Mouse (Mus musculus) hindbrain, embryonic 15.5 days (tissue): Measurements from ENCODE around the gene Rnaseh2c. TPM values are rescaled to one million over a fixed set of nuclear protein-coding genes. Genes with fewer than 3 reads are reported as not detected.
A peak's percentile ranks its signal among the peaks of the same experiment; 100 is the strongest.

Source experiments
- ATAC-seq: fragments of 200-750 bp; cut with Nextera tagmentation; 2 replicates; pipeline ENCODE4 v1.8.0; 2017; ENCODE audit warnings: low read depth, moderate number of reproducible peaks, moderate TSS enrichment; ENCODE audit not compliant: low FRiP score
- H3K27ac ChIP-seq: fragments of 300-500 bp; sonication (generic); replicated peaks from 2 replicates; pipeline ENCODE4 v1.5.1; 2015; ENCODE audit warnings: mild to moderate bottlenecking, inconsistent platforms
- H3K27me3 ChIP-seq: fragments of 300-500 bp; sonication (generic); 2 replicates; pipeline ENCODE4 v1.6.1; 2015; ENCODE audit warnings: control low read depth, inconsistent platforms
- H3K36me3 ChIP-seq: fragments of 300-500 bp; sonication (generic); 2 replicates; pipeline ENCODE4 v1.6.1; 2015; ENCODE audit warnings: control low read depth, inconsistent platforms
- H3K4me1 ChIP-seq: fragments of 300-500 bp; sonication (generic); replicated peaks from 2 replicates; pipeline ENCODE4 v1.6.1; 2015; ENCODE audit warnings: control low read depth, inconsistent platforms
- H3K4me2 ChIP-seq: fragments of 300-500 bp; sonication (generic); 2 replicates; pipeline ENCODE4 v1.6.1; 2015; ENCODE audit warnings: moderate library complexity, mild to moderate bottlenecking, inconsistent platforms
- H3K4me3 ChIP-seq: fragments of 300-500 bp; sonication (generic); 2 replicates; pipeline ENCODE4 v1.5.1; 2015; ENCODE audit warnings: mild to moderate bottlenecking, inconsistent platforms
- H3K9ac ChIP-seq: fragments of 300-500 bp; sonication (generic); 2 replicates; pipeline ENCODE4 v1.6.1; 2015; ENCODE audit warnings: inconsistent platforms
- H3K9me3 ChIP-seq: fragments of 300-500 bp; sonication (generic); 2 replicates; pipeline ENCODE4 v1.6.1; 2016; ENCODE audit warnings: control low read depth, inconsistent platforms
- WGBS: fragments of 180-500 bp; shearing (Covaris S2); methylation state at CpG from one replicate; pipeline ENCODE4 v1.1.7; 2015; 5-methylcytosine and 5-hydroxymethylcytosine counted together
- polyA plus RNA-seq: library from polyadenylated mRNA; unstranded; fragments of >200 nt; fragmentation: Nextera tagmentation; extraction: Ambion mirVana; gene quantifications from 2 replicates; pipeline ENCODE4 v1.2.1, GENCODE M21; 2015

Rnaseh2c gene
- polyA plus RNA-seq, 1 experiment from 2014 or later: 66.6 TPM

DNA sequence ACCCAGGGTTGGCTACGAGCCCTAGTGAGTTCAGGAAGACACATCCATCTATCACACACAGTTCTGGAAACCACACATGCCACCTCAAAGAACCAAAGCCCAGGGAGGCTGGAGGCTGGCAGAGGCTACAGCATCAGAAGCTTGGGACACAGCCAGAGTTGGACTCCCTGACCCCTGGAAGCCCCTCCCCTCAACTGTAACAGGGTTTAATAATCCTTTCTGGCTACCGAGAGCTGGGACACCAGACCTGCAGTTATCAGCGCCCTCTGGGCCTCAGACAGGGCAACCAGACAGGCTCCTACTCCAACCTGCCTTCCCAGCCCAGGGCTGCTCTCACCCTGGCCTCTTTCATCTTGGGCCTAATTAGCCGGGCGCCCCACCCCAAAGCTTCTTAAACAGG lies 35.4 kb upstream of the Rnaseh2c start:
- Histone ChIP-seq H3K27me3 (peaks cover 46% of the 10 kb centered on the region), H3K4me3 (no peak overlapping the region), H3K4me2 (no peak overlapping the region), H3K9ac (no peak overlapping the region), H3K4me1 (peaks cover 19% of the 10 kb centered on the region), H3K27ac (no peak overlapping the region), H3K9me3 (no peaks in the 10 kb centered on the region), H3K36me3 (peaks cover 9% of the 10 kb centered on the region; the same call in 1 of the 2 replicates)
- no peak for ATAC-seq
- WGBS: 59% methylated on average over 5 of the region's 5 CpGs

DNA sequence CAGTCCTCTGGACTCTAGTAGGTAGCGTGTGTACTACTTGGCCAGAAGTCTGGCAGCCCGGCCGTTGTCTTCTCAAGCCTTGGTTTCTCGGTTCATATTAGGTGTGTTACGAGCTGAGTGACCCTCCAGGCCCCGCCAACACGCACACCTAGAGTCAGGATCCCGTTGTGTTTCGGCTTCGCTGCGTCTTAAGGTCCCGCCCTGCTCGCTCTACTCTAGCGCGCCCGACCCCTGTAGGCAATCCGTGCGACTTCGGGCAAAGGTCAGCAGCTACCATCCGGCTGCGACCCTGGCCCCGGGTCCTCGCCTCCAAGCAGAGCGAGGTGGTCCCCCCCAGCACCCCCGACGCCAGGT lies 34.5 kb upstream of the Rnaseh2c start:
- Histone ChIP-seq H3K4me1 (peaks cover 19% of the 10 kb centered on the region), H3K9ac (peak overlapping the region; percentile 79), H3K27me3 (peaks cover 37% of the 10 kb centered on the region), H3K4me3 (peak overlapping the region; percentile 82), H3K27ac (peak overlapping the region; percentile 80), H3K9me3 (no peaks in the 10 kb centered on the region), H3K4me2 (peak overlapping the region; percentile 98), H3K36me3 (peaks cover 12% of the 10 kb centered on the region; the same call in 1 of the 2 replicates)
- peak; percentile 54 for ATAC-seq
- WGBS: 2% methylated on average over 26 of the region's 26 CpGs

DNA sequence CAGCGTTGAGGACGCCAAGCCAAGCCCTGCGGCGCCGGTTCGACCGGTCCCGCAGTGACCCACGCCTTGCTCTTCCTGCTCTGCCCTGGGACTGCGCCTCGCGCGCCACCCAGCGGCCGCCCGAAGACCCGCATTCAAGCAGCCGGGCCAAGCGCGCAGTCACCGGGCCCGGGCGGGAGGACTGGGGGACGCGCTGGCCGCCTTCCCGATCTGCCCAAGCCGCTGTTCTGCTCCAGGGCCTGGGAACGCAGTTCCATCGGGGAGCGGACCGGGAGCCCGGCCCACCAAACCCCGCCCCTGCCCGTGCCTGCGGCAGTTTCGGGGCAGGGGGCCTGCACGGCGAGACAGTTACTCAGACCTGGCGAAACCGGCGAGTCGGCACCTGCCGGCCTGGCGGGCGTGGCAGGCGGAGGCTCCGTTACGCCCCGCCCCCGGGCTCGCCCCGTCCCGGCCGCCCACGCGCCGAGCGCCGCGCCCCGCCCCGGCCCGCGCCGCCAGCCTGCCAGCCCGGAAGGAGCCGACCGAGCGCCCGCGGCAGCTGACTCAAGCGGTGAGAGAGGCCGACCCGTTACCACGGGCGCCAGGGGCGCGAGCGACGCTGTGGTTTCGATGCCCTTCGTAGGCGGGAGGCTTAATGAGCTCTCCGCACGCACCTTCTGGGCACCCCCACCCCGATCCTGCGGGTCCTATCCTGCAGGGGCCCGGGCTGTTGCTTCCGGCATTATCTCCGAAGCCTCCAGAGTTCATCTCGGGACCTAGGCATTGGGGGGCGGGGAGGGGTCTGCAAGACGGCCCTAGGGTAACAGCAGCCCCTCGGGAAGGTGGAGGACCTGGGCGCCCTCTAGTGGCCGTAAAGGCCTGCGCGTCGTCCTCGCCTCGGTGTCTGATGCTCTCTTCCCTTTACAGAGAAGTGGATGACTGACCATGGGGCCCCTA lies 33.9 kb upstream of the Rnaseh2c start, which contains the start of gene Ap5b1:
Gene Ap5b1 (plus strand): TSS at position 492 of the 936 bp plus-strand sequence.
- peak within 1 kb of the TSS; percentile 79 for H3K9ac ChIP-seq
- H3K9me3 ChIP-seq: no peaks in the 10 kb centered on the region
- under 1% methylated on average over 99 of the region's 102 CpGs for WGBS
- H3K27ac ChIP-seq: peak within 1 kb of the TSS; percentile 80
- H3K36me3 ChIP-seq: peaks cover 12% of the 10 kb centered on the region; the same call in 1 of the 2 replicates
- H3K4me3 ChIP-seq: peak within 1 kb of the TSS; percentile 82
- H3K4me1 ChIP-seq: peaks cover 19% of the 10 kb centered on the region
- H3K27me3 ChIP-seq: peaks cover 31% of the 10 kb centered on the region
- peak; percentile 90 for ATAC-seq
- peak within 1 kb of the TSS; percentile 98 for H3K4me2 ChIP-seq

DNA sequence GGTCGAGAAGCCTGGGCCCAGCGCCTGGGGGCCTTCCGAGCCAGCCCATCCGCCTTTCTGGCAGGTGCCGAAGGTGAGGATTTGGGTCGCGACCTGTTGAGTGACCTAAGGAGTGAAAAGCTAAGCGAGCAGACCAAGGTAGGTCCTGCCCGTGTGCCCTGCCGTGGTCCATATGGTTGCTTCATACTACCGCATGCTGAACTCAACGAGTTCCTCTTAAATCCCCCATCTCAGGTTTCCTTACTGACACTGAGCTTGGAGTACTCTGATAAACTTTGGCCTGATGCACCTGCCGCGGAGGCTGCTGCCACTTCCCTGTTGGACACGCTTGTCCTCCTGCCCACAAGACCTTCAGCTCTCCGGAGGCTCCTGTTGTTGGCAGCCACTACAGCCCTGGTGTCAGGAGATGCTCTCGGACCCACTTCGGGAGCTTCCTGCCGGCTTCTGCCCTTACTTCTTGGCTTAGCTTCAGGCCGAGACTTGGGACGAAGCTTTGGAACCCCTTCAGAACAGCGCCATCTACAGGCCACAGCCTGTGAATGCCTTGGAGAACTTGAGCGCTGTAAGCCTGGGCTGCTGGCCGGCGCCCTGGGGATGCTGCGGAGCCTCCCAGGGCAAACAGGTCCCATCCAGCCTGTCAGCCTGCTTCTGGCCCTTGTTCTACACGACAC lies 33.1 kb upstream of the Rnaseh2c start:
- Histone ChIP-seq H3K4me3 (peak overlapping the region; percentile 82), H3K27me3 (peaks cover 23% of the 10 kb centered on the region), H3K4me1 (peaks cover 19% of the 10 kb centered on the region), H3K9ac (peak overlapping the region; percentile 79), H3K4me2 (peak overlapping the region; percentile 98), H3K9me3 (no peaks in the 10 kb centered on the region), H3K27ac (peak overlapping the region; percentile 80; the same call in 1 of the 2 replicates), H3K36me3 (peaks cover 12% of the 10 kb centered on the region; the same call in 1 of the 2 replicates)
- 8% methylated on average over 27 of the region's 27 CpGs for WGBS
- peak; percentile 4; the same call in 1 of the 2 replicates for ATAC-seq

DNA sequence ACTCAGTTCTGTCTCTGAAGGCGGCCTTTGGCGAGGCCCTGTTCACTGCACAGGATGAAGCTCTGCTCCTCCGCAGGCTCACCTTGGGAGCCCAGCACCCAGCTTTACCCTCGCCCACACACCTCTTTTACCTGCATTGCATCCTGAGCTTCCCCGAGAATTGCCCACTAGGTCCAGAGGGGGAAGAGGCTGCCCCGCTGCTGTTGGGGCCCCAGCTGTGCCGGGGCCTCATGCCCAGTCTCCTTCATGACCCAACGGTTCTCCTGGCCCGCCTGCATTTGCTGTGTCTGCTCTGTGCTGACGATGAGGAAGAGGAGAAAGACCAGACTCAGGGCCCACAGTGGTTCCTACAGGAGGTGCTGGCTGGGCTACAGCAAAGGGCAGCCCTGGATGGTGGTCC lies 32.2 kb upstream of the Rnaseh2c start:
- WGBS: 89% methylated on average over 10 of the region's 10 CpGs
- Histone ChIP-seq H3K27ac (no peak overlapping the region), H3K36me3 (peaks cover 12% of the 10 kb centered on the region; the same call in 1 of the 2 replicates), H3K9ac (no peak overlapping the region), H3K9me3 (no peaks in the 10 kb centered on the region), H3K27me3 (peaks cover 14% of the 10 kb centered on the region), H3K4me2 (no peak overlapping the region), H3K4me1 (peaks cover 19% of the 10 kb centered on the region), H3K4me3 (no peak overlapping the region)
- ATAC-seq: no peak

DNA sequence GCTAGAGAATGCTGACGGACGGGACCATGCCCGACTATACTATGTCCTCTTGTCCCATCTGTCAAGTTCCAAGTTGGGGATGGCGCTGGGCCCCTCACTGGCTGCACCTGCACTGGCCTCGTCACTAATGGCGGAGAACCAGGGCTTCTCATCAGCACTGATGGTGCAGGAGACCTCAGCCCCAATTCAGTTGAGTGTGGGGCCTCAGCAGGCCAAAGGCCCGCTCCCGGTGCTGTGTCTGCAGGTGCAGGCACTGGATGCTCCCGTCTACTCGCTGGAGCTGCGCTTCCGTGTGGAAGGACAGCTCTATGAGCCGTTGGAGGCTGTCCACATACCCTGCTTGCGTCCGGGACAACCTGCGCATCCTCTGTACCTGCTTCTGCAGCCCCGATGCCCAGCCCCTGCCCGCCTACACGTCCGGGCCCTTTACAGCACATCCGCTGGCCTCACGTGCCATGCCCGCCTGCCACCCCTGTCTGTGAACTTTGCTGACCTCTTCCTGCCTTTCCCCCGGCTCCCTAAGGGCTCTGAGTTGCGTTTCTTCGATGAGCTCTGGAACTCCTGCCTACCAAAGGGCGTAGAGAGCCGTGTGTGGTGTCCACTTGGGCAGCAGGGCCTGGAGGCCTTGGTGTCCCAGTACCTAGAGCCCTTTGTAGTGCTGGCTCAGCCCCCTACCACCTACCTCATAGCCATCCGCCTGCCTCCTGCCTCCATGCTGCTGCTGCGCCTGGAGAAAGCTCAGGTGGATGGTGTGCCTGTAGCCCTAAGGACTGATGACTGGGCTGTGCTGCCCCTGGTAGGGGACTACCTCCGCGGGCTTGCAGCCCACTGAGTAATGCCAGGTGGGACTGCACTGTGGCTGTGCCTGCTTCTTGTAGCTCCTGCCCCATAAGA lies 31.1 kb upstream of the Rnaseh2c start:
- WGBS: 90% methylated on average over 32 of the region's 32 CpGs
- H3K27ac ChIP-seq: no peak overlapping the region
- no peak for ATAC-seq
- peaks cover 12% of the 10 kb centered on the region; the same call in 1 of the 2 replicates for H3K36me3 ChIP-seq
- H3K27me3 ChIP-seq: peaks cover 9% of the 10 kb centered on the region
- H3K4me2 ChIP-seq: no peak overlapping the region
- peaks cover 19% of the 10 kb centered on the region for H3K4me1 ChIP-seq
- no peak overlapping the region for H3K9ac ChIP-seq
- no peak overlapping the region for H3K4me3 ChIP-seq
- H3K9me3 ChIP-seq: no peaks in the 10 kb centered on the region

DNA sequence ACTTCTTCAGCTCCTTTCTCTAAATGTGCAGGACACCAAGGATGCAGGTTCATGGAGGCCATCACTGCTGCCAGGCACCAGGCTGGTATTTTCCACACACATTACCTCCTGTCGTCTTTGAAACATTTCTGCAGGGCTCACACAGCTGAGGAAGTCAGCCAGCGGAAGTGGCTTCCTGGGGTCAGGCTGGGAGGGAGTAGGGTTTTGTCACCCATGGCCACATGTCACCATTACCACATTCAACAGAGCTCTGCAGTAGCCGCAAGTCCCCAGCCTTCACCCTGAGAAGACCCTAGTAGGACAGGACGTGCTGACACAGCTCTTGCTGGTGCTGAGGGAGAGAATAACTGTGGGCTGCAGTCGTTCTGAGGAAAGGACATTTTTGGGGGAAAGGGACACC lies 29.8 kb upstream of the Rnaseh2c start:
- no peak overlapping the region for H3K27ac ChIP-seq
- H3K27me3 ChIP-seq: no peaks in the 10 kb centered on the region
- peaks cover 17% of the 10 kb centered on the region for H3K4me1 ChIP-seq
- no peak overlapping the region for H3K4me3 ChIP-seq
- H3K36me3 ChIP-seq: peaks cover 12% of the 10 kb centered on the region; the same call in 1 of the 2 replicates
- no peaks in the 10 kb centered on the region for H3K9me3 ChIP-seq
- H3K4me2 ChIP-seq: no peak overlapping the region
- WGBS: 78% methylated on average over 5 of the region's 5 CpGs
- H3K9ac ChIP-seq: no peak overlapping the region
- ATAC-seq: no peak

DNA sequence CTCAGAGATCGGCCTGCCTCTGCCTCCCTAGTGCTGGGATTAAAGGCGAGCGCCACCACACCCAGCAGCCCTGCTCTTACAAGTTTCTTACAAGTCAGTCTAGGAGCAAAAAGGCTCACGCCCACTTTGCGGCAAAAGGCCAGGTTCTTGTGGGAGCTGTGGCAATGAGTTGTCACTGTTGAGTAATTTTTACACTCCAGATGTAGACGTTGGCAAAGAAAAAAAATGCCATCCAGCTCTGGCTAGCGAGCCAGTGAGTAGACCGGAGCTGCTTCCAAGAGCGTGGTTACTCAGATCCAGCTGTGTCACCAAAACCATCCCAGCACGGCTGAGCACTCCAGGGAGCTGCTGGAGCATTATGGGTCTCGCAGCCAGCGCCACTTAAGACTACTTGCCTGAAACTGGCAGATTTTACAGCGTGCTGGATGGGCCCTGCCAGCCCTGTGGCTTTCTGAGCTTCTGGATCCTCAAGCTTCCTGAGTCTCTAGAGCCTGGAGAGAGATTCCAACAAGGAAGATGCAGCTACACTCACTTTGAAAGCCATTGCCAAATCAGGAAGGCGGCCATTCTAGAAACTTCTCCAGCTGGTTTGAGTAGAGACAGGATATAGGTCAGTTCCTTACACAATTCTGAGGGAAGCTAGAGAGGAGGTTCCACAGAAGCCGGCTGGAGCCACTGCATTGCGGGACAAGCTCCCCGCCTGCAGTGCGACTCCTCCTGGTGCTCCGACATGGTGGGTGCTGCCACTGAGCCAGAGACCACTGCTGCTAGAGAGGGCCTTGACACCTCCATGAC lies 29.1 kb upstream of the Rnaseh2c start:
- H3K9ac ChIP-seq: no peak overlapping the region
- no peaks in the 10 kb centered on the region for H3K27me3 ChIP-seq
- H3K4me1 ChIP-seq: peaks cover 11% of the 10 kb centered on the region
- 85% methylated on average over 19 of the region's 19 CpGs for WGBS
- H3K4me3 ChIP-seq: no peak overlapping the region
- no peaks in the 10 kb centered on the region for H3K9me3 ChIP-seq
- ATAC-seq: no peak
- no peak overlapping the region for H3K4me2 ChIP-seq
- H3K36me3 ChIP-seq: peaks cover 12% of the 10 kb centered on the region; the same call in 1 of the 2 replicates
- H3K27ac ChIP-seq: no peak overlapping the region

DNA sequence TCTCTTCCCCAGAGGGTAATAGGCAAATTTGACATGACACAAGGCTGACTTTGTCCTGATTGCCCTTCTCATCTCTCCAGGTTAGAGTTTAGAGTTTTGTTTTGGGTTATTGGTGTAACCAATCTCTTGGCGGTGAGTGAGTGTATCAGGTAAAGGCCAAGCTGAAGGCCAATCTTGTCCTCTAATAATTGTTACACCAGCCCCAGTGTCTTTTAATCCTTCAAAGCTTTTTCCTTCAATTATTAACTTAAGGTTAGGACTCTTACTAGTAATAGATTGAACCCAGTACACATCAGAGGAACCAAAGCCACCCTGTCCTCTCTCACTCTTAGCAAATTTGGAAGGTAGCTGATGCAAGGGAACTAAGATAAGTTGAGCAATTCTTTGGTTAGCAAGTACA lies 26.3 kb upstream of the Rnaseh2c start:
- H3K9me3 ChIP-seq: no peaks in the 10 kb centered on the region
- no peak overlapping the region for H3K27ac ChIP-seq
- H3K27me3 ChIP-seq: no peaks in the 10 kb centered on the region
- H3K9ac ChIP-seq: no peak overlapping the region
- H3K4me2 ChIP-seq: no peak overlapping the region
- ATAC-seq: no peak
- no peak overlapping the region for H3K4me3 ChIP-seq
- peaks cover 7% of the 10 kb centered on the region; the same call in 1 of the 2 replicates for H3K36me3 ChIP-seq
- WGBS: 84% methylated on average over 1 of the region's 1 CpGs
- H3K4me1 ChIP-seq: no peaks in the 10 kb centered on the region

DNA sequence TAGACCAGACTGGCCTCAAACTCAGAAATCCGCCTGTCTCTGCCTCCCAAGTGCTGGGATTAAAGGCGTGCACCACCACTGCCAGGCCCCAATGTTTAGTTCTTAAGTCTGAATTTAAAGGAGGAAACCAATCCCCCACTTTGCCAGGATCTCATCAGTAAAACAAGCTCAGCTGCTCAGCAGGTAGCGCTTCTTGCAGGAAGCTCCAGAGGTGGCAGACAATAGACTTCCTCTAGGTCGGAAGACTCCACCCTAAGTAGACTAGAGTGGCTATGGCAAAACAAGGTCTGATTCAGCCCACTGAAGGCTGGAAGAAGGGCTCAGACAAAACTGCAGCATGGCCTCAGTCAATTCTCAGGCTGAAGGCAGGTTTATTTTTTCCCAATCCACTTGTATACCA lies 21.7 kb upstream of the Rnaseh2c start:
- Histone ChIP-seq H3K27ac (no peak overlapping the region), H3K4me2 (no peak overlapping the region), H3K27me3 (no peaks in the 10 kb centered on the region), H3K9ac (no peak overlapping the region), H3K4me3 (no peak overlapping the region), H3K9me3 (no peaks in the 10 kb centered on the region), H3K4me1 (no peaks in the 10 kb centered on the region), H3K36me3 (no peaks in the 10 kb centered on the region)
- 74% methylated on average over 4 of the region's 4 CpGs for WGBS
- ATAC-seq: no peak

DNA sequence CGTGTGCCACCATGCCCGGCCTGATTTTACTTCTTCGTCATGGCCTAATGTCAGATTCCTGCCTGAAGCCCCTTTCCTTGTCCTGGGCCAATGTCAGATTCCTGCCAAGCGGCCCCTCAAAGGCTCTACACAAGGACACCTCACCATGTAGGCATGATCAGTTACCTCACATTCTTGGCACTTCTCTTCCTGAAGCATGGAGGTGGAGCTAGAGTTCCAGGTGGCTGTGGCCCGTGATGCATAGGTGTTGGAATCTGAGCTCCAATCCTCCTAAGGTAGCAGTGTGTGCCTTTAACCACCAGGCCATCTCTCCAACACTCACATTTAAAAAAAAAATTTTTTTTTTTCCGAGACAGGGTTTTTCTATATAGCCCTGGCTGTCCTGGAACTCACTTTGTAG lies 20.9 kb upstream of the Rnaseh2c start:
- no peaks in the 10 kb centered on the region for H3K4me1 ChIP-seq
- no peak for ATAC-seq
- no peak overlapping the region for H3K4me2 ChIP-seq
- H3K27ac ChIP-seq: no peak overlapping the region
- H3K9ac ChIP-seq: no peak overlapping the region
- H3K27me3 ChIP-seq: no peaks in the 10 kb centered on the region
- H3K36me3 ChIP-seq: no peaks in the 10 kb centered on the region
- 90% methylated on average over 6 of the region's 6 CpGs for WGBS
- H3K9me3 ChIP-seq: no peaks in the 10 kb centered on the region
- no peak overlapping the region for H3K4me3 ChIP-seq
